Mouse (Mus musculus) R1 (cell line): ENCODE data around the gene 9430007A20Rik.
A peak's percentile ranks its signal among the peaks of the same experiment; 100 is the strongest.

Experiments
- DNase-seq: peaks from one replicate; pipeline ENCODE4 v3.0.0-alpha.2; 2018; ENCODE audit warnings: low read depth, low spot score

The 9430007A20Rik gene

GRCm38 (mm10) chr4:144519522-144519921 lies at the start of gene 9430007A20Rik:
9430007A20Rik (plus strand) TSS chr4:144519822.
- no peak for DNase-seq

- no peak for DNase-seq
These were observed 26.3 kb upstream of the 9430007A20Rik start for GRCm38 (mm10) chr4:144493331-144493730.

GRCm38 (mm10) chr4:144506518-144506917 lies 13.1 kb upstream of the 9430007A20Rik start:
- peak; percentile 50 for DNase-seq

GRCm38 (mm10) chr4:144544689-144545088 lies 25.1 kb downstream of the 9430007A20Rik start:
- DNase-seq, result peak; percentile 24

GRCm38 (mm10) chr4:144545339-144545738 lies 25.7 kb downstream of the 9430007A20Rik start:
- DNase-seq, result peak; percentile 42

- peak; percentile 27 for DNase-seq
These were observed 31.5 kb downstream of the 9430007A20Rik start for GRCm38 (mm10) chr4:144551156-144551555.

GRCm38 (mm10) chr4:144559792-144560191 lies 40.2 kb downstream of the 9430007A20Rik start:
- peak; percentile 68 for DNase-seq

- no peak for DNase-seq
These were observed 41.6 kb downstream of the 9430007A20Rik start for GRCm38 (mm10) chr4:144561205-144561604.

GRCm38 (mm10) chr4:144565034-144565433 lies 45.4 kb downstream of the 9430007A20Rik start, which contains the start of gene Gm13124:
Gm13124 (minus strand) TSS chr4:144565134.
- no peak for DNase-seq

- no peak for DNase-seq
These were observed 48.1 kb downstream of the 9430007A20Rik start for GRCm38 (mm10) chr4:144567752-144568151.
